Mouse (Mus musculus): ENCODE results near the gene Hsd17b12. TPM values are rescaled to one million over a fixed set of nuclear protein-coding genes. Genes with fewer than 3 reads are reported as not detected.

The Hsd17b12 gene
- polyA plus RNA-seq, 1 experiment from 2014 or later, result 98.4 TPM

Small RNAs within 50 kb of the gene (microRNA-seq; reads per million reads assigned to microRNA genes)
- not detected for gene Gm23630 (ENCODE audit: borderline number of aligned reads)

Other genes with a start within 250 kb of the Hsd17b12 start
- 2.3 and 3.3 TPM in 2 replicates for gene Gm13889, start 200.8 kb downstream of the Hsd17b12 start, polyA plus RNA-seq (2014; fragmentation: Nextera tagmentation; extraction: Ambion mirVana)
- gene Gm27027, start 161.6 kb downstream of the Hsd17b12 start, polyA plus RNA-seq (2014; fragmentation: Nextera tagmentation; extraction: Ambion mirVana), result not detected in 2 replicates
- gene Alkbh3, start 147.2 kb downstream of the Hsd17b12 start, polyA plus RNA-seq (2014; fragmentation: Nextera tagmentation; extraction: Ambion mirVana), result 62.4 and 69.8 TPM in 2 replicates
- gene Ttc17, start 248.7 kb upstream of the Hsd17b12 start, polyA plus RNA-seq (2014; fragmentation: Nextera tagmentation; extraction: Ambion mirVana), result 9.4 and 10.8 TPM in 2 replicates